Mouse (Mus musculus): ENCODE measurements around the gene Hoxb6.

Hoxb6 gene

DNA sequence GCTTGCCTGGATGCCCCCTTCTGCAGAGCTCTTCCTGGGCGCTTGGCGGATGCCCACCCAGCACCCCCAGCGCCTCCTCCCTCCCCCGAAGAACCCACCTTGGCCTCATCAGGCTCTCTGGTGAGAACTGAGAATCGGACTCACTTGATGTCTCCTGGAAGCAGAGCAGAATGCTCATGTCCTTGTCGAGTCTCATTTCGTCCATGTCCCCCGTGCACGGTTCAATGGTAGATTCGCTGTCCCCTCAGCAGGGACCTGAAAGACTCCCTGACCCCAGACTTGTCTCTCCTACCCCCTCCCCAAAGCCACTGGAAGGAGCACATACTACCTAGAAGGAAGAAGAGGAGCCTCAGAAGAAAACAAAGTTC lies 8.8 kb downstream of the Hoxb6 start:
- no peak for DNase-seq (ENCODE audit: low spot score)

DNA sequence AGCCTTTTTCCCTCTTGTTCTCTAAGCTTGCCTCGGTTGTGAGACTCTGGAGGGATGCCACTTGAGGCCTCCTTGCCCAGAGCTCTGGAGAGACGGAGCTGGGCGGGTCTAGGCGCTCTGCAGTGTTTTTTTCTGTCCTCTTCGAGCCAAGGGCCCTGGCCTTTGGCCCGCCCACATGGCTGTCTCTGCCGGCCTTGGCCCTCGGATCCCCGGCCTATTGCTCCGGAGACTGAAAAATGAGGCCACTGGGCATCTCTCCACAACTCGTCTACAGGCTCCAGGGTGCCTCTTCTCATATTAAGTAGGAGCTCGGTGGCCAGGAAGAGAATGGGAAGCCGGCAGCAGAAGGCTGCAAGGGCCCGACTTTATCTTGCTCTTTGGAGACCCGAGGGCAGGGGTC lies 9.6 kb downstream of the Hoxb6 start:
- peak; percentile 51 for DNase-seq (ENCODE audit: low spot score)

- no peak for DNase-seq (ENCODE audit: low spot score)
These were observed 10.3 kb downstream of the Hoxb6 start for GRCm38 (mm10) chr11:96302381-96303150.

DNA sequence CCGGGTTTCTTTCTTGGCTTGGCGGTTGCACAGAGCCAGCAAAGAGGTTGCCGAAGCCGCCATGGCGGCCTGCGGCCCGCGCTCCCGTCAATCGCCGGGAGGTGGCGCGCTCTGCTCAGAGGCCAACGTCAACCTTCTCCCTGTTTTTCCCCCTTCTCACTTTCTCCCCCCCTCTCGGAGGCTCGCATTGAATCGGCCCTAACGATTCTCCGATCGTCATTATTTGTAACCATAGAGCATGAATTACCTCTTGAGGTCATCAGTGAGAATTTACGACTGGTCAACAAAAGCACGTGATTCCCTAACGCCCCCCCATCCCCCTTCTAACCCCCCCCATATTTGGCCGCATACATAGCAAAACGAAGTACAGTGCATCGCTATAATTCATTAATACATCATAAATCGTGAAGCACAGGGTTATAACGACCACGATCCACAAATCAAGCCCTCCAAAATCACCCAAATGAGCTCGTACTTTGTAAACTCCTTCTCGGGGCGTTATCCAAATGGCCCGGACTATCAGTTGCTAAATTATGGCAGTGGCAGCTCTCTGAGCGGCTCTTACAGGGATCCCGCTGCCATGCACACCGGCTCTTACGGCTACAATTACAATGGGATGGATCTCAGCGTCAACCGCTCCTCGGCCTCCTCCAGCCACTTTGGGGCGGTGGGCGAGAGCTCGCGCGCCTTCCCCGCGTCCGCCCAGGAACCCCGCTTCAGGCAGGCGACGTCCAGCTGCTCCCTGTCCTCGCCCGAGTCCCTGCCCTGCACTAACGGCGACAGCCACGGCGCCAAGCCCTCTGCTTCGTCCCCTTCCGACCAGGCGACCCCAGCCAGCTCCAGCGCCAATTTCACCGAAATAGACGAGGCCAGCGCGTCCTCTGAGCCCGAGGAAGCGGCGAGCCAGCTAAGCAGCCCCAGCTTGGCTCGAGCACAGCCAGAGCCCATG lies 11.1 kb downstream of the Hoxb6 start, which contains the start of gene Hoxb5:
Gene Hoxb5 (plus strand): TSS at position 186 of the 949 bp plus-strand sequence.
- peak; percentile 92 for DNase-seq (ENCODE audit: low spot score)

GRCm38 (mm10) chr11:96304381-96305195 lies 12.3 kb downstream of the Hoxb6 start:
- peak; percentile 54 for DNase-seq (ENCODE audit: low spot score)

GRCm38 (mm10) chr11:96305505-96306182 lies 13.4 kb downstream of the Hoxb6 start:
- DNase-seq (ENCODE audit: low spot score): no peak

- no peak for DNase-seq (ENCODE audit: low spot score)
These were observed 14.1 kb downstream of the Hoxb6 start for GRCm38 (mm10) chr11:96306183-96306907.

GRCm38 (mm10) chr11:96306908-96307269 lies 14.6 kb downstream of the Hoxb6 start:
- DNase-seq (ENCODE audit: low spot score): peak; percentile 84

DNA sequence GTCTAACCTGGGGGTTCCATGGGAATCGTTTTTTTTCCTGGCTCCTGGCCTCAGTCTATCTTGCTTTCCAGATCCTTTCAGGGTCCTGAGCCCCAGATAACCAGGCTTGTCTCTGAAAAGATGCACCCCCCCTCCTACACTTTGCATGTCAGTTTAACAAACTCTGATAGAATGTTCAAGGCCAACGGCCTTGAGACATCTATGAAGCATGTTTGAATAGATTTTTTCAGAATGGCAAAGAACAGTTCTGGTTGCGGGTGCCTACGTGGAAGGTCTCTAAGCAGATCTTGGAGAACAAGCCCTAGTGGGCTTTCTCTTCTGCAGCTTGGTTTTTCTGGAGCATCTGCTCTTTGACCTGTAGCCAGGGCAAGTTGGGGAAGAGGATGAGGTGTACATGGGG lies 16.5 kb downstream of the Hoxb6 start:
- no peak for DNase-seq (ENCODE audit: low spot score)

- peak; percentile 60 for DNase-seq (ENCODE audit: low spot score)
These were observed 17.0 kb downstream of the Hoxb6 start for GRCm38 (mm10) chr11:96309288-96309687.

GRCm38 (mm10) chr11:96310183-96310938 lies 18.1 kb downstream of the Hoxb6 start:
- peak; percentile 62 for DNase-seq (ENCODE audit: low spot score)

- DNase-seq (ENCODE audit: low spot score): no peak
These were observed 18.8 kb downstream of the Hoxb6 start for GRCm38 (mm10) chr11:96311097-96311496.

- DNase-seq (ENCODE audit: low spot score): peak; percentile 90
These were observed 19.5 kb downstream of the Hoxb6 start for GRCm38 (mm10) chr11:96311520-96312417.

DNA sequence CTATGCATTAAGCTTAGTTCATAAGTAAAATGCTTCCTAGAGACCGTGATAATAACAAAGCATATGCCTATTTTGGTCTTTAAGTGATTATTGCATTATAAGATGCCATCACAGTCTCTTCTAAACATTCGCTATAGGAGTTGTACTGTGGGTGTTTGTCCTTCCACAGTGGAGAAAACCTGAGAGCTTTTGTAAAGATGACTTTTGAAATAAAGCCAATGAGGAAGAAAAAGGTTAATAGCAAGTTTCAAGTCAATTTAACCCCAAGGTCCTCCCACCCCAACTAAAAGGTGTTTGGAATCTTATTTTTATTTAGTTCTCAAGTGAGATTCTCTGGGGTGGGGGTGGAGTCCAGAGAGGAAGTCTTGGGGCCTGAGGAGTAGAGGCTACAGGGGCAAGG lies 20.9 kb downstream of the Hoxb6 start:
- no peak for DNase-seq (ENCODE audit: low spot score)

DNA sequence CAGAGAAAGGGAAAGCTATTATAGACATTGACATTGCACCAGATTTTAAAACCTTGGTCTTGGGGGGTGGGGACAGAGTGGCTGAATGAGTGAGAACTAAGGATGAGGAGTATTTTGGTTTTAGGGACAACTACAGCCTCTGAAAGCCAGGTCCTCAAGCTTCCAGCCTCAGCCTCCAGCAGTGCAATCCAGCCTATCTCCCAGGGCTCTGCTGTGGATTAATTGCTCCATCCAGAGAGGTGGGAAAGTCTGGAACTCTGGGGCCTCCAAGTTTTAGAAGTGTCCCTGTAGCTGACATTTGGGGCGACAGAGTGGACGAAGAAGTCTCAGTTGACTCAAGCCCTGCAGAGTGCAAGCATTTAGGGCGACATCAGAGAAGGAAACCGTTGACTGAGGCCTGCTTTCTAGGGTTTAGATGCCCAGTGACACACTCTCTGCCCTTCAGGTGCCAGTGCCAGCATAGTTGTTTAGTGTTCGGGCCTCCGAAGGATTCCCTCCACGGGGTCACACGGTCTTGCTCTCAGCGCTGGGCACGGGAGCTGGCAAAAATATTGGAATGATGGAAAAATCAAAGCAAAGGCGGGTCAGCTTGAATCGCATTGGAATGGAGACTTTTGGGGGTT lies 21.6 kb downstream of the Hoxb6 start:
- no peak for DNase-seq (ENCODE audit: low spot score)

- peak; percentile 57 for DNase-seq (ENCODE audit: low spot score)
These were observed 22.5 kb downstream of the Hoxb6 start for GRCm38 (mm10) chr11:96314671-96315343.

DNA sequence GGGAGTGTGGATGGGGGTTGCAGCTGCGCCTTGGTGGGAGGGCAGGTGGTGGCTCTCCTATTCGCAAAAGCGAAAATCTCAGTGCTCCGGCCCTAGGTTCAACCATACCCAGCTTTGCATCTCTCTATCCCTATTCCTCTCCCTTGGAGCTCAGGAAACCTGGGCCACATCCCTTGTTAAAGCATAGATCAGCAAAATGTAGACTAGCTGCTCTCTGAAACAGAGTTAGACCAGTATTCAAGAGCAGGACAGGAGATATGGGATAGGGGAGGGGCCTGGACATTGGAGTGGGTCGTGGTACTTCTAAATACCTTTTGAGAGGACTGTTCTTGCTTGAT lies 23.0 kb downstream of the Hoxb6 start:
- no peak for DNase-seq (ENCODE audit: low spot score)

Data from embryo, embryonic 10 days (tissue).